Mouse (Mus musculus): ENCODE results near the gene Tcp11. TPM values are rescaled to one million over a fixed set of nuclear protein-coding genes. Genes with fewer than 3 reads are reported as not detected.

The Tcp11 gene
- not detected in 2 replicates for polyA plus RNA-seq (2012; ENCODE audit: insufficient read depth, insufficient read length, low replicate concordance, missing spikeins)

DNA sequence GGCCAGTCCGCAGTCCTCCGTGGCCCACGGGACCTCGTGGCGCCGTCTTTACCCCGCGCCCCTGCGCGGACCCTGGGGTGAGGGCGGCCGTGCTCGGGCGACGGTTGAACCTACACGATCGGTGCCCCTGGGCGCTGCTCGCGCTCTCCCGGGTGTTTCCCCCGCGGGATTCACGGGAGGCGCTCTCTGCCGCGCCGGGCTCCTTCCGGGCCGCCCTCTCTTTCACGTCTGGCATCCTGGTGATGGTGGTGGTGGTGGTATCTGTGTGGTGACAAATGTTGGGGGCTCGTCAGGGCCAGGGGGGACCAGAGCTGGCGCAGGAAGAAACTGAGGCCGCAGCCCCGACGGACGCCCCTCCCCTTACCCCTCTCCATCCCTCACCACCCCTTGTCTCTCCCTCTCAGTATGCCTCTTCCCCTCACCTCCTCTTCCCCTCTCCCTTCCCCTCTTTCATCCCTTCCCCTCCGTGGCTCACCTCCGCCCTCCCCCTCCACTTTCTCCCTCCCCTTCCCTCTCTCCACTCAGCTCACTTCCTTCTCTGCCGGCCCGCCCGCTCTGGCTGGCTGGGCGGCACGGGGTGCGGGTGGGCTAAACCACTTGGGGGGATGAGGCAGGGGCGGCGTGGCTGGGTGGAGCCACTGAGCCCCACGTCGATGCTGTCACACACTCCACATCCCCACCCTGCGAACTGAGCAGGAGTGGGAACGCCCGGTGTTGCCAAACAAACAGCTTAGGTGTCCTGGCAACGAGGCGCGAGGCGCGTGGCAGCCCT lies at the start of gene Tcp11:
Gene Tcp11, minus strand, starts transcription at position 595 of the 772 bp plus-strand sequence.
- H3K4me1 ChIP-seq (ENCODE audit: control insufficient read depth, insufficient read depth, low read length): peaks cover 7% of the 10 kb centered on the region; the same call in 1 of the 2 replicates
- no peak within 1 kb of the TSS for H3K27ac ChIP-seq (ENCODE audit: insufficient read depth, low read depth, low read length)
- peak within 1 kb of the TSS; percentile 54 for H3K4me3 ChIP-seq (ENCODE audit: insufficient read depth, low read depth, low read length)
- WGBS: 1% methylated on average over 55 of the region's 57 CpGs
- TF ChIP-seq CTCF (IDR thresholded peaks at IDR 0.05; ENCODE audit: insufficient read depth, low read depth, low read length): no peak
- no peak for TF ChIP-seq POLR2A (IDR thresholded peaks at IDR 0.05; ENCODE audit: insufficient read depth, low read depth, low read length)

DNA sequence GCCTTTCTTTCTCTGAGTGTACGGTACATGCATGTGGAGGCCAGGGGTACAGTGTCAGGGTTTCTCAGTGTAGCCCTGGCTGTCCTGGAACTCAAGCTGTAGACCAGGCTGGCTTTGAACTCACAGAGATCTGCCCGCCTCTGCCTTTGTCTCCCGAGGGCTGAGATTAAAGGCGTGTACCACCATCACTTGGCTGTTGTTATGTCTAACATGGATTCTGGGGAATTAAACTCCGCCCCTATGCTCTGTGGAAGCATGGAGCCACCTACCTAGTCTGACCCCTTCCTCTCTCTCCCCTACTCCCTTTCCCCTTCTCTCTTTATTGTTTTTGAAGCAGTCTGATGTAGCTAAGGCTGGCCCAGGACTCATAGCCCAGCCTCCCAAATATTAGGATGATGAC lies 49.4 kb upstream of the Tcp11 start:
- 97% methylated on average over 5 of the region's 5 CpGs for WGBS
- H3K27ac ChIP-seq (ENCODE audit: insufficient read depth, low read depth, low read length): no peak overlapping the region
- H3K4me1 ChIP-seq (ENCODE audit: control insufficient read depth, insufficient read depth, low read length): no peaks in the 10 kb centered on the region
- TF ChIP-seq POLR2A (IDR thresholded peaks at IDR 0.05; ENCODE audit: insufficient read depth, low read depth, low read length) (no peak), CTCF (IDR thresholded peaks at IDR 0.05; ENCODE audit: insufficient read depth, low read depth, low read length) (no peak)
- H3K4me3 ChIP-seq (ENCODE audit: insufficient read depth, low read depth, low read length): no peak overlapping the region

- Histone ChIP-seq H3K4me1 (ENCODE audit: control insufficient read depth, insufficient read depth, low read length) (no peaks in the 10 kb centered on the region), H3K4me3 (ENCODE audit: insufficient read depth, low read depth, low read length) (no peak overlapping the region), H3K27ac (ENCODE audit: insufficient read depth, low read depth, low read length) (no peak overlapping the region)
- 81% methylated on average over 8 of the region's 8 CpGs for WGBS
- TF ChIP-seq CTCF (IDR thresholded peaks at IDR 0.05; ENCODE audit: insufficient read depth, low read depth, low read length): no peak
- TF ChIP-seq POLR2A (IDR thresholded peaks at IDR 0.05; ENCODE audit: insufficient read depth, low read depth, low read length): no peak
Observed at GRCm38 (mm10) chr17:28124368-28124767, 43.9 kb upstream of the Tcp11 start.

- 62% methylated on average over 7 of the region's 7 CpGs for WGBS
- H3K4me1 ChIP-seq (ENCODE audit: control insufficient read depth, insufficient read depth, low read length): no peaks in the 10 kb centered on the region
- no peak for TF ChIP-seq CTCF (IDR thresholded peaks at IDR 0.05; ENCODE audit: insufficient read depth, low read depth, low read length)
- TF ChIP-seq POLR2A (IDR thresholded peaks at IDR 0.05; ENCODE audit: insufficient read depth, low read depth, low read length): no peak
- no peak overlapping the region for H3K4me3 ChIP-seq (ENCODE audit: insufficient read depth, low read depth, low read length)
- no peak overlapping the region for H3K27ac ChIP-seq (ENCODE audit: insufficient read depth, low read depth, low read length)
Observed at GRCm38 (mm10) chr17:28123627-28124026, 43.2 kb upstream of the Tcp11 start.

- no peak overlapping the region for H3K4me3 ChIP-seq (ENCODE audit: insufficient read depth, low read depth, low read length)
- TF ChIP-seq POLR2A (IDR thresholded peaks at IDR 0.05; ENCODE audit: insufficient read depth, low read depth, low read length) (no peak), CTCF (IDR thresholded peaks at IDR 0.05; ENCODE audit: insufficient read depth, low read depth, low read length) (no peak)
- no peak overlapping the region for H3K27ac ChIP-seq (ENCODE audit: insufficient read depth, low read depth, low read length)
- peaks cover 1% of the 10 kb centered on the region for H3K4me1 ChIP-seq (ENCODE audit: control insufficient read depth, insufficient read depth, low read length)
- WGBS: 73% methylated on average over 13 of the region's 13 CpGs
Observed at GRCm38 (mm10) chr17:28122949-28123348, 42.5 kb upstream of the Tcp11 start.

DNA sequence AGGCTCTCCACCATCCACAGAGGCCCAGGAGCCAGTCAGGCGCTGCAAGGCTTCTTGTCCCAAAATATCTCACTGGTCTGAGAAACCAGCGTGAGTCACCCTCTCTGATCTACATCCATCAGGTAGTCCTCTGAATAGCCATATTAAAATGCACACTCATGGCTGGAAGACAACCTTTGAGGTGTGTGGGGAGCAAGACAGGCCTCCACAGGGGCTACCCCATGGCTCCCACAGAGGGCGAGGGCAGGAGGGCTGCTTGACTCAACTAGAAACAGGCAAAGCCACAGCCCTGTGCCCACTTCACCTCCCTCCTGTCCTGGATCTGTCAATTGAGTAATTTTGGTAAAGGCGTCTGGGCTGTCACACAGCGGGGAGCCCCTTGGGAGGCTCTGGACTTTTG lies 40.0 kb upstream of the Tcp11 start:
- TF ChIP-seq CTCF (IDR thresholded peaks at IDR 0.05; ENCODE audit: insufficient read depth, low read depth, low read length) (no peak), POLR2A (IDR thresholded peaks at IDR 0.05; ENCODE audit: insufficient read depth, low read depth, low read length) (no peak)
- no peak overlapping the region for H3K27ac ChIP-seq (ENCODE audit: insufficient read depth, low read depth, low read length)
- WGBS: 83% methylated on average over 5 of the region's 5 CpGs
- no peak overlapping the region for H3K4me3 ChIP-seq (ENCODE audit: insufficient read depth, low read depth, low read length)
- peaks cover 5% of the 10 kb centered on the region for H3K4me1 ChIP-seq (ENCODE audit: control insufficient read depth, insufficient read depth, low read length)

DNA sequence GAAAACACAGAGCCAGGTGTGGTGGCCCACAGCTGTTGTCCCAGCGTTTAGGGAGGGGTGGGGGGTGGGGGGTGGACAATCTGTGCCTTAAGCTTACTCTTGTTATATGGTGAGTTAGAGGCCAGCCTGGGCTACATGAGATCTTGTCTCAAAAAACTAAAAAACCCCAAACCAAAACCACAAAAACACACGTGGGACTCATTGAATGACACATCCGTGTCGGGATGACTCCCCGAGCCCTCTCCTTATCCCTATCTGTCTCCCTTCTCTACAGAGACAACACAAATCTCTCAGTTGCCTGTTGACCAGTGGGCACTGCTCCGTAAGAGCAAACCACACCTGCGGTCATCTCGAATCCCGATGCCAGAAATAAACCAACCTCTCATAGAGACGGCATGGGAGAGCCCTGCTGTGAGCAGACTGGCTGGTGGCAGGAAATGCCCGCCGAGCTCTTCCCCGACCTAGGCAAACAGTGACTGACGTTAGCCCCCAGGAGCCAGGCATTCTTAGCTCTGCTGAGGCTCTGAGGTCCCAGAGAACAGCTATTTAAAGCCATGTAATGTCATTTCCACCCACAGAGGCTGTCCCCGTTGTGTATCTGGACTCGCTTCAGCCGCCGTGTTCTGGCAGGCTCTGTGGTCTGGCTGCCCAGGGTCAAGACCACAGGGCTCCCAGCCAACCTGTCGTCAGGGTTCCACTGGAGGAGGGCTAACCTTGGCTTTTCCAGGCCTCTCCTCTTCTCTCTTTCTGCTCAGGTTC lies 37.2 kb upstream of the Tcp11 start:
- TF ChIP-seq POLR2A (IDR thresholded peaks at IDR 0.05; ENCODE audit: insufficient read depth, low read depth, low read length) (no peak), CTCF (IDR thresholded peaks at IDR 0.05; ENCODE audit: insufficient read depth, low read depth, low read length) (no peak)
- no peak overlapping the region for H3K27ac ChIP-seq (ENCODE audit: insufficient read depth, low read depth, low read length)
- peaks cover 5% of the 10 kb centered on the region for H3K4me1 ChIP-seq (ENCODE audit: control insufficient read depth, insufficient read depth, low read length)
- WGBS: 54% methylated on average over 19 of the region's 19 CpGs
- no peak overlapping the region for H3K4me3 ChIP-seq (ENCODE audit: insufficient read depth, low read depth, low read length)

GRCm38 (mm10) chr17:28116335-28116734 lies 35.9 kb upstream of the Tcp11 start:
- TF ChIP-seq CTCF (IDR thresholded peaks at IDR 0.05; ENCODE audit: insufficient read depth, low read depth, low read length) (no peak), POLR2A (IDR thresholded peaks at IDR 0.05; ENCODE audit: insufficient read depth, low read depth, low read length) (no peak)
- Histone ChIP-seq H3K4me1 (ENCODE audit: control insufficient read depth, insufficient read depth, low read length) (peaks cover 5% of the 10 kb centered on the region), H3K27ac (ENCODE audit: insufficient read depth, low read depth, low read length) (no peak overlapping the region), H3K4me3 (ENCODE audit: insufficient read depth, low read depth, low read length) (no peak overlapping the region)
- 49% methylated on average over 9 of the region's 9 CpGs for WGBS

DNA sequence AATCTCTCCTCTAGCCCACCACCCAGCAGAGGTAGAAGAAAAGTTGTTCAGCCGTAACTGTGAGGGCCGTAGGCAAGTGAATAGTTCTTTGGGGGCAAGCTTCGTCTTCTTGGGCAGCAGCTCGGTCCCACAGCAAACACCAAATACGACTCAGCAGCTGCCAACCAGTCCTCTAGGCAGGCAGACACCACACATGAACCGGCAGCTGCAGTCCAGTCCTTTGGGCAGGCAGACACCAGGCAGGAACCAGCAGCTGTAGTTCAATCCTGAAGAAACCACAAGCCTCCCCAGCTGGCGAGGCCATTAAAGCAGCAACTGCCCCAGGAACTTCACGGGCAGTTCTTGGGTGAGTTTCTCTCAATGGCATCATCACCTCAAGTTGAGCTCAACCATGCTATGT lies 31.8 kb upstream of the Tcp11 start:
- Histone ChIP-seq H3K27ac (ENCODE audit: insufficient read depth, low read depth, low read length) (no peak overlapping the region), H3K4me1 (ENCODE audit: control insufficient read depth, insufficient read depth, low read length) (no peaks in the 10 kb centered on the region), H3K4me3 (ENCODE audit: insufficient read depth, low read depth, low read length) (no peak overlapping the region)
- no peak for TF ChIP-seq POLR2A (IDR thresholded peaks at IDR 0.05; ENCODE audit: insufficient read depth, low read depth, low read length)
- no peak for TF ChIP-seq CTCF (IDR thresholded peaks at IDR 0.05; ENCODE audit: insufficient read depth, low read depth, low read length)
- 90% methylated on average over 8 of the region's 8 CpGs for WGBS

Measured in olfactory bulb, adult 2 months (tissue).